Mouse (Mus musculus): ENCODE results near the gene Vmn1r213.

GRCm38 (mm10) chr13:22992178-22992700 is 15.2 kb upstream of the Vmn1r213 start:
- TF ChIP-seq CTCF (IDR thresholded peaks at IDR 0.05; ENCODE audit: insufficient read depth, low read depth, low read length) (no peak), POLR2A (IDR thresholded peaks at IDR 0.05; ENCODE audit: insufficient read depth, low read depth, low read length) (no peak)

All from olfactory bulb, adult 2 months (tissue).